Mouse (Mus musculus): Measurements from ENCODE around the gene Pknox2.

The Pknox2 gene

DNA sequence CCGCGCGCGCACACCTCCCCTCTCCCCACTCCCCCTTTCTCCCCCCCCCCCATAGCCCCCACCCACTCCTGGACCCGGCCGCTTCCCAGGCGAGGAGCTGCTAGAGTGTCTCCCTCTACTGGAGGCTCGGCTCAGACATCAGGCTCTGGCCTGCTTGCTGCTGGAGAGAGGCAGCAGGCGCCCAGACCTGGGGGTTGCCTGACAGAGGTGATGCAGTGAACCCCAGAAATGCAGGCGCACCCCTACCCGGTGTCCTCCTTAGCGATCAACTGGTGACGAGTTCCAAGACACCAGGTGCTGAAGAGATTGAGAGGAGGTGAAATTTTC is at the start of gene Pknox2:
Gene Pknox2 (minus strand): TSS at position 49 of the 327 bp plus-strand sequence.
- peak; percentile 78 to 88 for DNase-seq (ENCODE audit: low spot score in 2 of 2)

DNA sequence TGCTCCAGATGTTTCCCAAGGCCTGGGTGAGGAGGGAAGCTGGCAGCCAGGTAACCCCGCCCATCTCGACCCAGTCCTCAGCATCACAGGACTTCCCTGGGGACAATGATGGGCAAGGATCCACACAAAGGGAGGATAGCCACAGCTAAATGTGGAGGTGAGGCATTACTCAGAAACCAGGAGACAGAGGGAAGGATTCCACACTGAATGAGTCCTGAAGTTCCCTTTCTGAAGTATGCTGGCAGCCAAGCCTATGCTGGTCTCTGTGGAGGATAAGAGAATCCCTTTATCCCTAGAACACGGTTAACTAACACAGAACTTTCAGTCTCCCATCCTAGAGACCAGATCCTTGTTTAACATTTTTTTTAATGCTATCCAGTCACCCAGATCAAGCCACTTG is 40.8 kb upstream of the Pknox2 start:
- DNase-seq (ENCODE audit: low spot score in 2 of 2): no peak

DNA sequence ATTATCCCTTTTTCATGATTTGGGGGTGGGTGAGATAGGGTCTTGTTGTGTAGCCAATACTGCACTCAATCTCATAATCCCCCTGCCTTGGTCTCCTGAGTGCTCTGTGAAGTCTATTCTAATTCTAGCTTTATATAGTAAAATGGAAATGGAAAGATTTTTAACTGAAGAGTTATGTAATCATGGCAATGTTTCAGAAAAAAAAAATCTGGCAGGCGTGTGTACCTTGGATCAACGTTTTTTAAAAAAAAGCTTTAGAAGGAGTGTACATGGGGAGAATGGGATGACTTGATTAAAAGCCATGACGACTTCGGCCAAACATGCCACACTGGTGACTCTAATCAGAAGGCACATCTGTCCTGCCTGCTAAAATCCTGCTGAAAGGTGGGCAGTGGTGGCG is 40.2 kb upstream of the Pknox2 start:
- no peak for DNase-seq (ENCODE audit: low spot score in 2 of 2)

DNA sequence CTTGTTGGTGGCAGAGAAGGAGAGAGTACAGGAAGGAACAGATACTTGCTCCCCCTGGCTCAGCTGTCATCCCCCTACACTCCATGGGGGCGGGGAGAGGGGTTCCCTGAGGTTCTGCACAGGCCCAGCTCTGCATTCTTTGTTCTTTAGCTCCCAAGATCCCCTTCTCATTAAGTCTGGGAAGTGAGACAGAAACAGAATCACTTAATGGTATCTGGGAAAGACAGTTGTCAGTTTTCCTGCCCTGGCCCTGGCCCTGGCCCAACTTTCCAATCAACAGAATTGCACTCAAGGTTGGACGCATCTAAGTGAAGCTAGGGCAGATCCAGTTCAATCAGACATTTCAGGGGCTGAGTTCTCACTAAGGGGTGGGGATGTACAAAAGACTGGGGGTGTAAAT is 36.0 kb upstream of the Pknox2 start:
- no peak for DNase-seq (ENCODE audit: low spot score in 2 of 2)

DNA sequence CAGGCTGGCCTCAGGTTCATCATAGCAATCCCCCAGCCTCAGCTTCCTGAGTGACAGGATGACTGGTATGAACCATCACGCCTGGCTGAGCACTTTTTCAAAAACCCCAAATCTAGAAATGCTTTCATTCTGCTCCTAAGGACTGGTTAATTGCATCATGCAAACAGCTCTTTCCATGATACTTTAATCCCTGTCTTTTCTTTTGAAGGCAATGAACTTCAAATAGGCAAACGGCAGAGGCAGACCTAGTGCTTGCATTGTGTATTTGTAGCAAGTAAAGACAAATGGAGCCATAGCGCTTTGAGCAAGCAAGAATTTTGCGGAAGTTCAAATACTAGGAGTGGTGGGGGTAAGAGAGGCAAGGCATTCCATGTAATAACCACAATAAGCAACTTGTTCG is 34.4 kb upstream of the Pknox2 start:
- DNase-seq (ENCODE audit: low spot score in 2 of 2): no peak

DNA sequence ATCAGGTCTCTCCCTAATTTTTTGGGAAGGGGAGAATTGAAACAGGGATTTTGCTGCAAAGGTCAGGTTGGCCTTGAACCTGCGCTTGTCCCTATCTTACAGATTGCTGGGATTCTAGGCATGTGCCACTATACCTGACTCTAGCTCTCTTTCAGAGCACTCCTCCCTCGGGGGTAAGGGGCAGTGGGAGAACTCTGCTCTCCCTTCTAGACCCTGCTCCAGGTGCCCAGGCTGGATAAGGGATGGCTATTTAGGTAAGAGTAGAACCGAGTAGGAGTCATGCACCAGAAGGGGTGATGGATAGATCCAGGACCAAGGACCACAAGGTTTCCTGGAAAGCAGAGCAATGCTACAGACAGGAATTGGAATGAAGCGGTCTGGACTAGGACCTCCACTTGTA is 32.4 kb upstream of the Pknox2 start:
- no peak for DNase-seq (ENCODE audit: low spot score in 2 of 2)

DNA sequence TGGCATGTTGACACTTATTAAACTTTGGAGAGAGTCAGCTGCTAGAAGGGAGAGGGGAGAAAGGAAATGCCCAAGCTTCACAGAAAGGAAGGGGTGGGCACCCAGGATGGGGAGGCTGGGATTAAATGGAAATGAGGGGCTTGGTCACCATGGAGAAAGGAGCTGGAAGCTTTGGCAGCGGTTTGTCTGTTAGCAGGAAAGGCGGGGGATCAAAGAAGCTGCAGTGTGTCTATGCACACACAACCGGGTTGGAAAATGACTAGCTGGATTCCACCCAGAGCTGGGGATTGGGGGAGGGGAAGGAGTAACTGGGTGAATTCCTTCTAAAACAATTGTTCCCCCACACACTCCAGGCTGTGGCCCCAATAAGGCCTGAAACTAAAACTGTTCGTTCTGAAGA is 31.7 kb upstream of the Pknox2 start:
- DNase-seq (ENCODE audit: low spot score in 2 of 2): peak in 1 of 2 experiments; percentile 14

DNA sequence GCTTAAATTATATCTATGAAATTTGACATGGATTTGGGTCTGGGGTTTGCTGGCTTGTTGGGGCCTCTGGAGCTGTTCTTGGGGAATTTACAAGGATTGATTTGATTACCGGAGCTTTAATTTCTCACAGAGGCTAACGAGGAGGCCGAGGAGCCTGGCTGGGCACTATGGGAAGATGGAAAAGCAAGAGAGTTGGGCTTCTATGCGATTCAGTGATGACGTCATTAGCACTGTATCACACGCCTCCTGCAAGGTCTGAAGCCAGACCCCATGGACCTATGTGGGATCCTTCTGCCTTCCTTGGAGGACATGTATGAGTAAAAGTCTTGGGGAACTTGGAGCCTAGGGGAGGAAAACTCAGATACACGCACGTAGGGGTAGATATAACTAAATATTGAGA is 30.3 kb upstream of the Pknox2 start:
- DNase-seq (ENCODE audit: low spot score in 2 of 2): no peak

DNA sequence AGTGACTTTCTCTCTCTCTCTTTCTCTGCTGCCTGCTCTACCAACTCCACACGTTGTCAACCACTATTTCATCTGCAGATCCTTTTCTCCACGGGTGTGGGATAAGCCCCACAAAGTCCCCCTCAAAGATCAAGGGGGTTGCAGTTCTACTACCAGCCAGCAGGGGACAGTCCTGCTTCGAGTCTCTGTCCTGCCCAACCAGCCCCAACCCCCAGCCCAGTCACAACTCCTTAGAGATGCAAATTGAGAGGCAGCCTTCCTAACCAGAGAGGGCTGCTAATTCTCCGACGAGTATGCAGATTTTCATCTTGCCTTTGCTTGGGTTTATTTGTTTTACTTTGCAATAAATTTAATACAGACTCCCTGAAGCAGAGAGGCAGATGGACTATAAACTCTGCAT is 29.9 kb upstream of the Pknox2 start:
- DNase-seq (ENCODE audit: low spot score in 2 of 2): peak; percentile 45 to 65

DNA sequence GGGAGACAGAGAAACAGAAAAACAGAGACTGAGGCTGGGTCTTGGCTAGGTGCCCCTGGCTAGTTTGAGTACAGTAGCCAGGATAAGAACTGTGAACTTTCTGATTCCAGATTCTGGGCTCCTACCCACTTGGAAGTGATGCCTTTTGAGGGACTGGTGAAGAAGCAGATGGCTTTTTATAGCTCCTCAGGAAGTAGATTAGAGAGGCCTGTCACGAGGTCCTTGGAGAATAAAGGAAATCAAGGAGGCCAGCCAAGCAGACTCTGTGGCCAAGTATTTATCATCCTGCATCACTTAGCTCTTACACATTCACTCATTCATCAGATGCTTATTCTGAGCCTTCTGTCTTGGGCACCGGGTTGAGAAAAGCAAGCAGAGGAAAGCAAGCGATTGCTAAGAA is 28.8 kb upstream of the Pknox2 start:
- no peak for DNase-seq (ENCODE audit: low spot score in 2 of 2)

DNA sequence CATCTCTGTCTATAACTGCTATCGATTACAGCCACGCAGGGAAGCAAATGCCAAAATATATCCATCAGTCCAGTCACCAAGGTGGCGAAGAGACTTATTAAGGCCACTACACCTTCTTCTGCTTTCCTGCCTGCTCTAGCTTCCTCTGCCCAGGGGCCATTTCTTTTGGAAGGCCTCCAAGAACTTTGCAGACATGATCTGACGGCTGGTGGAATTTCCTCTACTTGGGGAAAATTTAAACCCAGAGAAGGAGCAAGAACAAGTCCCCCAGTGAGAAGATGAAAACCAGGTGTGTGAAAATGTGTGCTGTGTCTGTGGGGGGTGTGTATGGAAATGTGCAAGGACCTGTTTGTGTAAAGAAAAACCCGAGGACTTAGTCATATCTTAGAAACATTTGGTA is 26.2 kb upstream of the Pknox2 start:
- no peak for DNase-seq (ENCODE audit: low spot score in 2 of 2)

DNA sequence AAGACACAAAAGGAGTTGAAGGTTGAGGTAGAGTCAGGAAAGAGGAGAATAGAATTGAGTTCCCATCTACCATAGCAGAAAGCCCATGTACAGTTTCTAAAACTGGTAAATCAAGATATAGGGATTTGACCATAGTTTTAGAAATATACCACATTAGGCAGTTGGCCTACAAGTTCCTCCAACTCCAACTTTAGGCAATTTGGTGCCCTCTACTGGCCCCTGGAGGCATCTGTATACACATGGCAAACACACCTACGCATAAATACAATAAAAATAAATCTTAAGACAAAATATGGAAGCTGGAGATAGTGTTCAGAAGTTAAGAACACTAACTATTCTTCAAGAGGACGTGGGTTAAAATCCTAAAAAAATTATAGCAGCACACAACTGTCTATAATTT is 19.7 kb upstream of the Pknox2 start:
- no peak for DNase-seq (ENCODE audit: low spot score in 2 of 2)

DNA sequence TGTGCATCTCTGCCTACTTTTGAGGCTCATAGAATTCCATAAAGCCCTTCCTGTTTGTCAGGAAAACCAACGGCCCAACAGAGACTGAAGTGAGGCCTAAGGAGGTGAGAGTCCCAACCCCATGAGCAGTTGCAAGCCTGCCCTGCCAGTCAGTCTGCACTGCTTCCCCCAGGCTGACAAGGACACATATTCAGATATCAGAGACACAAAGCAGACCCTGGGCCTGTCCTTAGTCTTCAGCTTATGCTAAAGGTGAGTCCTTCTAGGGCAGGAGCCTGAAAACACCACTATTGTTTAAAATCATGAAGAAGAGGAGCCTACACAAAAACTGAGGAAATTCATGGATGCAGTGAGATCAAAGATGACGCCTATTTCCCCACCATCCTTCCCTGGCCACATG is 13.5 kb upstream of the Pknox2 start:
- no peak for DNase-seq (ENCODE audit: low spot score in 2 of 2)

DNA sequence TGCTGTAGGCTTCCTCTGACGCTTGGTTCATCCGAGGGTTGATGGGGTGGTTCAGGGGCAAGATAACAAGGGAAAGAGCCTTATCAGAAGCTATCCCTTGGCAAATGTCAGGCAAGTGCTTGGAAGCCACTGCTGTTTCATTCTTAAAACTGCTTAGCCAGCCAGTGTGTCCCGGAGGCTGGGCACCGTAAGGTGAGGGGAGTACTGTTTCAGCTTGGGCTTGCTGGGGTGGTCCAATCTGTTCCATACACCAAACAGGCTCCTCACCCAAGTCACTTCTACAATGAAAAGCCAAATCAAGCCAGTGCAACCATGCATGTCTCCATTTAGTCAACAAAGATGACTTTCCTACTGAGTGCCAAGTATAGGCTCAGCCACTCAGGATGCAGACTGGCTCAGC is 679 bp upstream of the Pknox2 start:
- no peak for DNase-seq (ENCODE audit: low spot score in 2 of 2)

DNA sequence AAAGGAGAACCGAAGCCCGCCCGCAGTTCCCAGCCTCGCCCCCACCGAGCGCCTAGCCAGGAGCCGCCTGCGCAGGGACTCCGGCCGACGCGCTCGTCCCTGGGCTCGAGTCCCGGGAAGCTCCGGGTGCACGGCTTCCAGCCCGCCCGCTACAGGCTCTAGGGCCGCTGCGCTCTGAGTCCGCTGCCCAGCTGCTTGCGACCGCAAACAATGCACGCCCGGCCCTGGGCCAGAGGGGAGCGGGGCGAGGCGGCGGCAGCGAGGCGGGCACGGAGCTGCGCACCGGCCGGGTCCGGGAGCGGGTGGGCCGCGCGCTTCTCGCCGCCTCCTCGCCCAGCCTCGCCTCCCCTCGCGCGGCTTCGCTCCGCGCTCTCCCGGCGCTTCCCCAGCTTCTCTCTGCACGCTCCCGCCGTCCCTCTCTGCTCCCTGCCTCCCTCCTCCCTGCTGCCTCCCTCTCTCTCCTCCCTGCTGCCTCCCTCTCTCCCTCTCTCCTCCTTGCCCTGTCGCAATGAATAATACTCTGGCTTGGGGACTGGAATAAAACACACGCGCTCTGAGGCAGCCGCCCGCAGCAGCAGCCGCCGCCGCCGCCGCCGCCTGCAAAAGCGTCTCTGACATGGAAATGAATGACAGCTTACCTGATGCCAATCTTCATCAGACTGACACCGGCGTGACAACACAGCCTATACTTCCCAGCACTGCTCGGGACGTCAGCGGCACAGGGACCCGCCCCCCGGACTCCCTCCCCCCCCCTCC is 426 bp downstream of the Pknox2 start:
- peak in 1 of 2 experiments; percentile 68 for DNase-seq (ENCODE audit: low spot score in 2 of 2)

DNA sequence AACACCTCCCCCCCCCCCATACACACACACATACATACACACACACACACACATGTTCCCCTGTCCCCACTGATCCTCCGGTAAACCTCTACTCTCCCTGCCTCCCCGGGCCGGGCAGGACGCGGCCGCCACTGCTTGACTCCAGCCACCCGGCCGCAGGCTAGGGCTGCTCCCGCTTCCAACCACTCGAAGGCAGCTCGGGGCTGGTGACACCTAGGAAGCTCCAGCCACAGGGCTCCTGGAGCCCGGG is 929 bp downstream of the Pknox2 start:
- no peak for DNase-seq (ENCODE audit: low spot score in 2 of 2)

DNA sequence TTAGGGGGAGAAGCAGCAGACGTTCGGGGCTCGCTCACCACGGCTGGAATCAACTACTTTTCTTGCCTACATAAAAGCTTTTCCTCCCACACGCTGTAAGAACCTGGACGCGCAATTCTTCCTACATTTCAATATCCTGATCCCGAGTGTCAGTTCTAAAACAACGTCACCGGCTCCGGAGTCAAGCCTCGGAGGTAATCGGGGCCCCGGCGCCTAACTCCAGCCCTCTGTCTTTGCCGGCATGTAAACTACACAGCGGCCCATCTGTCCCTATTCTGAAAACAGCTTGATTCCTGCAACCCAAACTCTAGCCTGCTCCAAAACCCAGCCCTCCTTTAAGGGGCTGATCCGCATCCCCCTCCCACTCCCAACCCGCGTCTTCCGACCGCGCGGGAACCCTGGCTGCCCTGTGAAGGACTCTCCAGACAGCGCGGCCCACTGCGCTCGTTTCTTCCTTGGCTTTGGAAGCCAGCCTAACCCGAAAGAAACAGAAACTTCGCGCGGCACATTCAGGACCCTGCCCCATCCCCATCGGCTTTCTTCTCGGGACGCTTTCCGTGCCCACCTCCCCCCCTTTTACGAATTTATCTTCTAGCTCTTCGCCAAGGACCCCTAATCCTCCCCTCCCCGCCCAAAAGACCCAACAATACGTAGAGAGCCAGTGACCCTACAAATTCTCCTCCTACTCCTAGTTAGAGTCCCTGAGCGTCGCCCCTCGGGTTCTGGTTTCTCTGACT is 1.4 kb downstream of the Pknox2 start:
- peak in 1 of 2 experiments; percentile 42 for DNase-seq (ENCODE audit: low spot score in 2 of 2)

DNA sequence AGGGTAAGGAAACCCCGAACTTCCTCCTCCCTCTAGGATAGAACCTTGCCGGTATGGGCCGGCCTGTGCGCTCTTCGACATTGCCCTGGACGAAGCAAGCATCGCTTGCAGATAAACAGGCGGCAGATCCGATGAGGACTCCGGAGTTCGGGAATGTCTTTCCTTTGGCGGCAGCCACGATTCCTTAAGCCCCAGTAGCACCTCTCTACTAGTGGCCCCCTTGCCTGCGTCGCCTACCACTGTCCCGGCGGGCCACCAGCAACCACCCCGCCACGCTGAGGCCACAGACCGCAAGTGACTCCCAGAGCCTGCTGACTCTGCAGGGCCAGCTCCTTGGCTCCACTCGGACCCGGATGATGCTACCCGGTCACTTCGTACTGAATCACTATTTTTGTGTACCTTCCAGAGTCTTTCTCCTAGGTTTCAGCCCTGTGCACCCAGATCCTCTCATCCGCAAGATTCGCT is 2.0 kb downstream of the Pknox2 start:
- DNase-seq (ENCODE audit: low spot score in 2 of 2): peak in 1 of 2 experiments; percentile 37

DNA sequence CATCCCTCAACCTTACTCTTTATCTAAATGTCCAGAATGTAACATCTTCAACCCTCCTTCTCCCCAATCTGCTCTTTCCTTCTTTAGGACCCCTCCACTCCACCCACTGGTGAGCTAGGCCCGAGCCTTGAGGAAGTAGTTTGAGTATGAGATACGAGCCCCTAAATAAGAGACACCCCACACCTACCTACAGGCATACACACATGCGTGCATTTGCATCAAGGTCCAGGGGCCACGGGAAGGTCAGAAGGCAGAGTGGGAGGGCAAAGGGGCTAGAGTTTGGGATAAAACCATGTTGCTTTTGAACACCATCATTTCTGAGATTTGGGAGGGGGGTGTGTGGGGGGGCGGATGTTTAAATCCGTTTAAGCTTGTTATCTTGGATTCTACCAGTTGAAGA is 2.5 kb downstream of the Pknox2 start:
- DNase-seq (ENCODE audit: low spot score in 2 of 2): no peak

DNA sequence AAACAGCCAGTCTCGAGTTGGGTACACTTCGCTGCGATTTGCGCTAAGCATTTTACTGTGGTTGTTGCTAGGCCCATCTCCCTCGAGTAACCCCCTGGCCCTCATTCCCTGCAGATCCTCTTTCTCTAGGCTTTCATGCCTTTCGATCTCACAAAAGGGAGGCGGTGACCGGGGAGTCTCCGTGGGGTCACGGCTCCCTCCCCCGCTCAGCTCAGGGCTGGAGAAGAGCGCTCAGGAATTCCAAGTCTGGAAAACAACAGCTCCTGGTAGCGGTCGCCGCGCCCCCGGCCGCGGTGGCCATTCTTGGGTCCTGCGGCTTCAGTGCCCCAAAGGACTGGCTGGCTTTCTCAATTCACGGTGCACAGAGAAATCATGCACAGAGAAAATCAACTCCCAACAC is 3.0 kb downstream of the Pknox2 start:
- DNase-seq (ENCODE audit: low spot score in 2 of 2): peak; percentile 36 to 49

DNA sequence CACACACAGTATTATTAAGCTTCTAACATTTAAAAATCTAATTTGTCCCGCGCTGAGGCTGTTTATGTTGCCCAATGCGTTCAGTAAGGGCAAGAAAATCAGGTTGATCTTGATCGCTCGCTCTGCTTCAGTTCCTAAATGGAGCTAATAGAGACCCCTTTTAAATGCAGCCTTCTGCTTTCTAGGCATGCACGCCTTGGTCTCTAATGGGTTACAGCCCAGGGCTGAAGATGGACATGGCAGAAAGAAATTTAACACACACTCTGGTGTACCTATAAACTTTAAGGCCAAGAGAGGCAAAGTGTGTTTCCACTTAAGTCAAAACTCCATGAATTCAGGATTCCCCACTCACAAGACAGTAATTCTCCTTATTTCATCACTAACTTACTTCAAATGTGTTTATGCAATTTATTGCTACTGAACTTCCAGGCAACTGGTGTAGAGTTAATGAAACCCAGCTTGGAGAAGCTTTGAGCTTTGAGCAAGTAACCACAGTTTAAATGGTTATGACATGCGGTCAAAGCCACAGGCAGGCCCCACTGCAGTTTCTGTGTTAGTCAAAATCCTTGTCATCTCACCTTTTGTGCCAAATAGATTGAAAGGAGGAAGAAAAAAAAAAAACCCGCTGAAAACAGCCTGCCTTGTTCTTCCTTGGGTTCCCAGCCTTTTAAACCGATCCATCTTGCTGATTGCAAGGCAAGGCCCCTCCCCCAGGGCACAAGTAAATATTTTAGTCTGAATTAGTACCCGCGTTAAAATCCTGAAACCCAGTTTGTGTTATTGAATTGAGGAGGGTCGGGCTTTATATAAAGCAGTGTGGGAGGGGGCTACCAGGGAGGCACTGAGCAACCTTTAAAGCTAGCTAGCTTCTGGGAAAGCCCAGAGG is 3.9 kb downstream of the Pknox2 start:
- no peak for DNase-seq (ENCODE audit: low spot score in 2 of 2)

DNA sequence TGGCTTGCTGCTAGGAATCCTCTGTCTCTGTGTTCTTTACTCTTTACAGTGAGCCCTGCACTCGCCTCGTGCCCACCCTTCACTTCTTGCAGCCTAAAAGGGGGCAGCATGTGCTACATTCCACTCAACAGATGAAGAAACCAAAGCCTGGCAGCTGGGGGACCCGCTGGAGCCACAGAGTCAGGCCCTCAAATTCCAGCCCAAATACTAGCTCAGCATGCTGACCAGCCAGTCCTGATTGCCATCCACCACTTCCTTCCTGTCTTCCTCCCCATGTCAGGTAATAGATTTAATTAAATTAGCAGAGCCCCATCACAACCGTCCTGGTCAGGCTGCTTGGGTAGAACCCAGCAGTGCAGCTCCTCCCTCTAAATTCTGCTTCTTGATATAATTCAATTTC is 5.1 kb downstream of the Pknox2 start:
- DNase-seq (ENCODE audit: low spot score in 2 of 2): no peak

Measured in cerebellum, postnatal 4 days (tissue).